Mouse (Mus musculus): Measurements from ENCODE around the gene Izumo4. TPM values are rescaled to one million over a fixed set of nuclear protein-coding genes. Genes with fewer than 3 reads are reported as not detected.

Gene Izumo4
- total and polyA plus RNA-seq, 3 experiments, result 2.7 to 9.6 (median 5.9) TPM

DNA sequence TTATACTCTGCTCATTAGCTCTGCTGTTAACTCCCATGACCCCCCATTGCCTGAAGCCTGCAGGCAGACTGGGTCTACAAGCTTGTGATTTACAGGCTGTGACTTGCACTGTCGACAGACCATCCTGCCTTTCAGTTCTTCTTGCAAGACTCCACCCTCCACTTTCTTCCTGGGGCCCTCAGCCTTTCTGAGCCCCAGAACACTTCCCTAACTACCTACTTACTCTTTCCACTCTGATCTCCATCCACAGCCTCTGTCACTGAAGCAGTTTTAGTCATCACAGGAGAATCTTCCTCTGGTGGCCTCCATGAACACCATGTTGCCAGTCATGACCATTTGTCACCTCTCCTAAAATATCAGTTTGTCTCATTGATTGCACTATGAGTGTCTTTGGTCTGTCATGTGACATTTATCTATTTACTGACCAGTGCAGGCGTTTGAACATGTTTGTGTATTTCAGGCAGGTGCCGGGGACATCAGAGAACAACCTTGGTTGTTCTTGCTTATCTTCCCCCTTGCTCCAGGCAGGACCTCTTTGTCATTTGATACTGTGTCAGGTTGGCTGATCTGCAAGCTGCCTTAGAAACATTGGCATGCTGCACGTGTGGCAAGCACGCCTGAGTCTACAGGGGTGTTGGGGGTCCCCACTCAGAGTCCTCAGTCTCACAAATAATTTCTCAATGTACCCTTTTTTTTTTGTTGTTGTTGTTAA, 38.3 kb upstream of the Izumo4 start:
- Histone ChIP-seq H3K4me2 (ENCODE audit: insufficient read depth, low read depth, poor library complexity, severe bottlenecking) (peak overlapping the region; percentile 26), H3K4me1 (ENCODE audit: control insufficient read depth in 1 of 2, insufficient read depth in 2 of 2) (peaks cover 8 to 66% of the 10 kb centered on the region in 2 experiments), H3K9me3 (replicated peaks; ENCODE audit: low read length) (no peaks in the 10 kb centered on the region)

DNA sequence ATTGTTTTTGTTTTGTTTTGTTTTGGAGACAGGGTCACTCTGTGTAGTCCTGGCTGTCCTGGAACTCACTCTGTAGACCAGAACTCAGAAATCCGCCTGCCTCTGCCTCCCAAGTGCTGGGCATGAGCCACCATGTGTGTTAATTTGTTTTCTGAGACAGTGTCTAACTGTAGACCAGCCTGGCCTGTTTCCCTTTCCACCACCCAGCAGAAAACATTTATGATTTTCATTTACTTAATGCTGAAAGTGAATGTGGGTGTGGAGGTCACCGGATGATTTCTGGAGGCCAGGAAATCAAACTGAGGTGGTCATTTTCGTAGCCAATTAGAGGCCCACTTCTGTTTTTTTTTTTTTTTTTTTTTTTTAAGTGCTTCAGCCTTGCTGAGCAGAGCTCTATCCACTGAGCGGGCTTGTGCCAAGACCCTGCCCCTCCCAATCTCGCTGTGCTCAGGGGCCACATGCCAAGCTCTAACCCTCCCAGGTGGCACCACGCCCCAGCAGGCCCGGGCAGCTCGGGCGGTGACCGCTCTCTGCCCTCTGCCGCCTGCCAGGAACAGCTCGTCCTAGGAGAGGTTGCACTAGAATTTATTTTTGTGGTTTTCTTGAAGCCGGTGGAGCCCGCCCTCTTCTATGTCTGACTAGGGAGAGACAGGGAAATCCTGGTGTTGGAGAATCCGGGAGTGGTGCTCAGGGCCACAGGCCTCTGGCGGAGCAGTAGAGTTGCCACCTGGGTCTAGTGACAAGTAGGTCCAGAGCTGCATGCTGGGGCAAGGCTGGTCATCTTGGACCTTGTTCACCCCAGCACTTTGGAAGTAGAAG, 37.6 kb upstream of the Izumo4 start:
- DNase-seq (ENCODE audit: extremely low read depth), result no peak
- Histone ChIP-seq H3K9me3 (replicated peaks; ENCODE audit: low read length) (no peaks in the 10 kb centered on the region), H3K27me3 (replicated peaks) (no peaks in the 10 kb centered on the region)

More for the DNA sequence above, 38.3 kb upstream of the Izumo4 start:
- dilution Hi-C loops (cut with MboI; ENCODE audit: extremely low pct_ligation_motif_present, extremely low pct_unique_long_range_greater_than_20kb, low sequenced_read_pairs) (no loop called here), in situ Hi-C loops (cut with MboI; ENCODE audit: low pct_ligation_motif_present, low pct_unique_long_range_greater_than_20kb, low sequenced_read_pairs) (no loop called here)
- Histone ChIP-seq H3K27ac (ENCODE audit: insufficient read depth, low read depth) (peak overlapping the region; percentile 88), H3K36me3 (replicated peaks in 1 of 2; ENCODE audit: control insufficient read depth in 1 of 2, insufficient read depth in 1 of 2, low read length in 1 of 2) (peaks cover 32 to 35% of the 10 kb centered on the region in 2 experiments), H3K27me3 (replicated peaks) (no peaks in the 10 kb centered on the region), H3K4me3 (replicated peaks in 1 of 3; ENCODE audit: low read depth in 2 of 3, low read length in 2 of 3, poor library complexity in 1 of 3) (no peak overlapping the region), H3K9ac (ENCODE audit: insufficient read depth, low read depth) (peak overlapping the region; percentile 36), H3K79me2 (replicated peaks; ENCODE audit: control insufficient read depth, extremely low read depth, insufficient read depth, poor library complexity, severe bottlenecking) (no peaks in the 10 kb centered on the region)
- peak; percentile 83 for DNase-seq (ENCODE audit: extremely low read depth)
- TF ChIP-seq HCFC1 (IDR thresholded peaks at IDR 0.05; ENCODE audit: low read depth, low read length), result no peak
- no peak for TF ChIP-seq KAT2A (IDR thresholded peaks at IDR 0.05; ENCODE audit: insufficient replicate concordance, low read length)
- peak; percentile 8; the same call in 1 of the 2 replicates for TF ChIP-seq NELFE (IDR thresholded peaks at IDR 0.05; ENCODE audit: low read depth, low read length)
- TF ChIP-seq ELF1 (IDR thresholded peaks at IDR 0.05; ENCODE audit: low read depth, low read length), result peak; percentile 16; the same call in 1 of the 2 replicates
- no peak; the same call in 1 of the 2 replicates for TF ChIP-seq CHD2 (IDR thresholded peaks at IDR 0.05; ENCODE audit: low read length)
- peak; percentile 75 for TF ChIP-seq MXI1 (IDR thresholded peaks at IDR 0.05; ENCODE audit: low read depth, low read length)
- peak; percentile 84 for TF ChIP-seq JUN (IDR thresholded peaks at IDR 0.05; ENCODE audit: insufficient read depth, low read depth, low read length)
- peak; percentile 90 for TF ChIP-seq BHLHE40 (IDR thresholded peaks at IDR 0.05; ENCODE audit: low read depth, low read length)
- TF ChIP-seq E2F4 (IDR thresholded peaks at IDR 0.05; ENCODE audit: insufficient replicate concordance, low read depth, low read length), result no peak
- TF ChIP-seq IRF4 (IDR thresholded peaks at IDR 0.05; ENCODE audit: low read depth, low read length), result peak; percentile 82
- TF ChIP-seq MEF2A (IDR thresholded peaks at IDR 0.05; ENCODE audit: borderline replicate concordance, low read depth, low read length), result peak; percentile 96
- TF ChIP-seq TBP (conservative IDR thresholded peaks at IDR 0.05; ENCODE audit: low read depth, low read length), result 0 out of 2 replicates have a peak, but pooled peaks have one; percentile 10
- TF ChIP-seq ZKSCAN1 (IDR thresholded peaks at IDR 0.05; ENCODE audit: borderline replicate concordance, low read depth, low read length), result no peak
- TF ChIP-seq MAX (IDR thresholded peaks at IDR 0.05; ENCODE audit: low read length), result 0 out of 2 replicates have a peak, but pooled peaks have one; percentile 25
- TF ChIP-seq RAD21 (IDR thresholded peaks at IDR 0.05; ENCODE audit: low read depth, low read length), result no peak
- TF ChIP-seq UBTF (IDR thresholded peaks at IDR 0.05; ENCODE audit: low read depth, low read length), result no peak
- TF ChIP-seq MAFK (IDR thresholded peaks at IDR 0.05; ENCODE audit: insufficient replicate concordance, low read length), result no peak
- TF ChIP-seq ZNF384 (IDR thresholded peaks at IDR 0.05; ENCODE audit: low read depth, low read length), result peak; percentile 11; the same call in 1 of the 2 replicates
- peak; percentile 24; the same call in 1 of the 2 replicates for TF ChIP-seq TCF12 (IDR thresholded peaks at IDR 0.05; ENCODE audit: low read depth, low read length)
- no peak for TF ChIP-seq MYC (IDR thresholded peaks at IDR 0.05; ENCODE audit: low read depth, low read length)
- peak; percentile 46 for TF ChIP-seq USF1 (IDR thresholded peaks at IDR 0.05; ENCODE audit: low read depth, low read length)
- peak; percentile 62; the same call in 1 of the 2 replicates for TF ChIP-seq POLR2A (IDR thresholded peaks at IDR 0.05; ENCODE audit: low read depth, low read length)
- TF ChIP-seq SIN3A (IDR thresholded peaks at IDR 0.05; ENCODE audit: low read length), result no peak; the same call in 1 of the 2 replicates
- no peak for TF ChIP-seq PAX5 (IDR thresholded peaks at IDR 0.05; ENCODE audit: low read length)
- peak; percentile 75 for TF ChIP-seq ETS1 (conservative IDR thresholded peaks at IDR 0.05; ENCODE audit: low read depth, low read length)
- TF ChIP-seq SMC3 (IDR thresholded peaks at IDR 0.05; ENCODE audit: low read depth, low read length), result no peak
- no peak for TF ChIP-seq MAZ (IDR thresholded peaks at IDR 0.05; ENCODE audit: low read depth, low read length)
- TF ChIP-seq EP300 (IDR thresholded peaks at IDR 0.05; ENCODE audit: low read length), result peak; percentile 58; the same call in 1 of the 2 replicates
- peak; percentile 62 for TF ChIP-seq USF2 (conservative IDR thresholded peaks at IDR 0.05; ENCODE audit: low read depth, low read length)
- no peak for TF ChIP-seq GABPA (IDR thresholded peaks at IDR 0.05; ENCODE audit: insufficient replicate concordance, low read depth, low read length)
- TF ChIP-seq CHD1 (IDR thresholded peaks at IDR 0.05; ENCODE audit: low read depth, low read length), result peak; percentile 76; the same call in 1 of the 2 replicates

More for the DNA sequence above, 37.6 kb upstream of the Izumo4 start:
- peaks cover 39 to 43% of the 10 kb centered on the region in 2 experiments for H3K36me3 ChIP-seq (replicated peaks in 1 of 2; ENCODE audit: control insufficient read depth in 1 of 2, insufficient read depth in 1 of 2, low read length in 1 of 2)
- no peak overlapping the region for H3K4me2 ChIP-seq (ENCODE audit: insufficient read depth, low read depth, poor library complexity, severe bottlenecking)
- TF ChIP-seq TCF12 (IDR thresholded peaks at IDR 0.05; ENCODE audit: low read depth, low read length) (no peak), CHD2 (IDR thresholded peaks at IDR 0.05; ENCODE audit: low read length) (no peak), POLR2A (IDR thresholded peaks at IDR 0.05; ENCODE audit: low read depth, low read length) (peak; percentile 20; the same call in 1 of the 2 replicates), NRF1 (IDR thresholded peaks at IDR 0.05; ENCODE audit: low read depth, low read length) (no peak), ELF1 (IDR thresholded peaks at IDR 0.05; ENCODE audit: low read depth, low read length) (0 out of 2 replicates have a peak, but pooled peaks have one; percentile 28), CHD1 (IDR thresholded peaks at IDR 0.05; ENCODE audit: low read depth, low read length) (no peak), ZNF384 (IDR thresholded peaks at IDR 0.05; ENCODE audit: low read depth, low read length) (peak; percentile 87), USF2 (conservative IDR thresholded peaks at IDR 0.05; ENCODE audit: low read depth, low read length) (no peak), JUN (IDR thresholded peaks at IDR 0.05; ENCODE audit: insufficient read depth, low read depth, low read length) (no peak), POLR2AphosphoS2 (IDR thresholded peaks at IDR 0.05; ENCODE audit: low read depth, low read length) (no peak), IRF4 (IDR thresholded peaks at IDR 0.05; ENCODE audit: low read depth, low read length) (0 out of 2 replicates have a peak, but pooled peaks have one; percentile 19), ZC3H11A (IDR thresholded peaks at IDR 0.05; ENCODE audit: low read depth, low read length) (no peak), MAFK (IDR thresholded peaks at IDR 0.05; ENCODE audit: insufficient replicate concordance, low read length) (no peak), MXI1 (IDR thresholded peaks at IDR 0.05; ENCODE audit: low read depth, low read length) (peak; percentile 30; the same call in 1 of the 2 replicates)
- H3K4me3 ChIP-seq (replicated peaks in 1 of 3; ENCODE audit: low read depth in 2 of 3, low read length in 2 of 3, poor library complexity in 1 of 3), result no peak overlapping the region
- no peaks in the 10 kb centered on the region for H3K79me2 ChIP-seq (replicated peaks; ENCODE audit: control insufficient read depth, extremely low read depth, insufficient read depth, poor library complexity, severe bottlenecking)
- H3K4me1 ChIP-seq (ENCODE audit: control insufficient read depth in 1 of 2, insufficient read depth in 2 of 2), result peaks cover 13 to 68% of the 10 kb centered on the region in 2 experiments
- dilution Hi-C loops (cut with MboI; ENCODE audit: extremely low pct_ligation_motif_present, extremely low pct_unique_long_range_greater_than_20kb, low sequenced_read_pairs) (no loop called here), in situ Hi-C loops (cut with MboI; ENCODE audit: low pct_ligation_motif_present, low pct_unique_long_range_greater_than_20kb, low sequenced_read_pairs) (no loop called here)
- H3K27ac ChIP-seq (ENCODE audit: insufficient read depth, low read depth), result peak overlapping the region; percentile 88
- H3K9ac ChIP-seq (ENCODE audit: insufficient read depth, low read depth), result no peak overlapping the region

Measured in CH12.LX (cell line).